Mouse (Mus musculus) effector memory CD4-positive, alpha-beta T cell, adult 7 months (primary cell): ENCODE data around the gene Spata2l. TPM values are rescaled to one million over a fixed set of nuclear protein-coding genes. Genes with fewer than 3 reads are reported as not detected.

Source experiments
- polyA plus RNA-seq: library from polyadenylated mRNA; unstranded; fragments of 100-300 nt; shearing (Covaris generic); gene quantifications from one replicate; pipeline ENCODE4 v1.2.1, GENCODE M21; 2017

The Spata2l gene
- 7.9 TPM for polyA plus RNA-seq

DNA sequence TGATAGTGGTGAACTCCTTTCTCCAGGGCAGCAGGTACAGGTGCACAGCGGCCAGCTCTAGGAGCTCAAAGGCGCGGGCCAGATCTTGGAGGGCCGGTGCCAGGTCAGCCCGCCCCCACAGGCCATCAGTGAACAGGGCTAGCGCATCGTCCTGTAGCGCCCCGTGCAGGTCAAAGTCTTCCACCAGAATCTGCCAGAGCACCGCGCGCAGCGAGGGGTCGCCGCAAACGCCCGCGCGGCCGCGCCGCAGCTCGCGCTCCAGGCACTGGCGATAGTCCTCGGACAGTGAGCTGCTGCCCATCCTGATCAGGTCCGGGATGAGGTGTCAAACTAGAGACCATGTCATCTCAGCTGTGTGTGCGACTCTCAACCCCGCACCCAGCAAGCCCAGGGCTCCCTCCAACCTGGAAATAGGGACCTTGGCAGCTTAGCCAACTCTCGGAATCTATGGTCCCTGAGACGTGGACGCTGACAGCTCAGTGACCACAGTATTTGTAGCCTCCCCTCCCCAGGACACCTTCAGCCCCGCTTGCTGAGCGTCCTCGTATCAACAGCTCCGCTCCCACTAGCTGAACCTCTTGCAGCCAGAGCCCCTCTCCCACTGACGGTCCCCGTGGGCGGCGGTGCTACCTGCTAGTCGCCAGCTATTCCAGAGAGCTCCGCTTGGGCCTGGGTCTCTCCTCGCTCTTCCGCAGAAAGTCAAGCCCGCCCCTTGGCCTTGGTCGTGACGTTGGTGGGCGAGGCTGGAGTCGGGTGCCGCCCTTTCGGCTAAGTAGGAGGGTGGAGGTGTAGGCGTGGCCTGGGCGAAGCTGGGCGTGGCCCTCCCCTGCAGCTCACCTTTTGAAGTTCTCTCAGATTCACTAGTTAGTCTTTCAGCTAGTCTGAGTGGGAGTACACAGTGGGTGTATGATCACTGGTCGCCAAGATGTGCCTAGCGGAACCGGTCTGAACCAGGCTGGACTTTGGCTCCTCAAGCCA lies at the start of gene Spata2l:
Gene Spata2l (minus strand): TSS at position 714 of the 978 bp plus-strand sequence.

DNA sequence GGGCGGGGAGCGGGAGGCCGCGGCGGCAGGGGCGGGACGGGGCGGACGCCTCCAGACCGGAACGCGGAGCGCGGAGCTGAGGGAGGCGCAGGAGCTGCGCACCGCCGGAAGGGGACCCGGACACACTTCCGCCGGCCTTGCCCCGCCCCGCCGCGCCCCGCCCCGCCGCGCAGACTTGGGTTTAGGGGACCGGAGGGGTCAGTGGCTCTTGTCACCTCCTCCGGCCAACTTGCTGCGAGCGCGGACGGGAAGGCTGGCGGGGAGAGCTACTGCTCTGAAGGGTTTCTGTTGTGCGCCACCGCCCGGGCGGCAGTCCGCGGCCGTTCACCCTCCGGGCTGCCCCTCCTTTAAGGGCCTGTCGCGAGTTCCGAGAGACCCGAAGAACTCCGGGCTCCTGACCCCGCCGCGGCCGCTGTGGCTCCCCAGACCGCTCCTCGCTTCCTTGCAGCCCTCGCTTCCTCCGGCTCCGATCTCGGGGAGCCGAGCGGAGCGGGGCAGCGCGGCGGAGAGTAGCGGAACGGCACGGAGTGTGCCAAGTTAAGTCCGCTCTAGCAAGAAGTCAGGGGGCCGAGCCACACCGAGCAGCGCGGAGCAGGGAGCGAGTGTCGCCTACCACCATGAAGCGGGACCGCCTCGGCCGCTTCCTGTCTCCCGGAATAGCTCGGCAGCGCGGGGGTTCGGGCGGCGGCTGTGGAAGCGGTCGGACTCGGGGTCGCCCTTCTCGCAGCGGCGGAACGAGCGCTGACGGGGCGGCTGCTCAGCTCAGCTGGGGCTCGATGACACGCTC lies 18.3 kb upstream of the Spata2l start, which contains the start of the genes Zfp276 and Vps9d1:
Gene Zfp276 (plus strand): TSS at position 97 of the 787 bp plus-strand sequence.
Gene Vps9d1 (minus strand): TSS at position 250 of the 787 bp plus-strand sequence.

DNA sequence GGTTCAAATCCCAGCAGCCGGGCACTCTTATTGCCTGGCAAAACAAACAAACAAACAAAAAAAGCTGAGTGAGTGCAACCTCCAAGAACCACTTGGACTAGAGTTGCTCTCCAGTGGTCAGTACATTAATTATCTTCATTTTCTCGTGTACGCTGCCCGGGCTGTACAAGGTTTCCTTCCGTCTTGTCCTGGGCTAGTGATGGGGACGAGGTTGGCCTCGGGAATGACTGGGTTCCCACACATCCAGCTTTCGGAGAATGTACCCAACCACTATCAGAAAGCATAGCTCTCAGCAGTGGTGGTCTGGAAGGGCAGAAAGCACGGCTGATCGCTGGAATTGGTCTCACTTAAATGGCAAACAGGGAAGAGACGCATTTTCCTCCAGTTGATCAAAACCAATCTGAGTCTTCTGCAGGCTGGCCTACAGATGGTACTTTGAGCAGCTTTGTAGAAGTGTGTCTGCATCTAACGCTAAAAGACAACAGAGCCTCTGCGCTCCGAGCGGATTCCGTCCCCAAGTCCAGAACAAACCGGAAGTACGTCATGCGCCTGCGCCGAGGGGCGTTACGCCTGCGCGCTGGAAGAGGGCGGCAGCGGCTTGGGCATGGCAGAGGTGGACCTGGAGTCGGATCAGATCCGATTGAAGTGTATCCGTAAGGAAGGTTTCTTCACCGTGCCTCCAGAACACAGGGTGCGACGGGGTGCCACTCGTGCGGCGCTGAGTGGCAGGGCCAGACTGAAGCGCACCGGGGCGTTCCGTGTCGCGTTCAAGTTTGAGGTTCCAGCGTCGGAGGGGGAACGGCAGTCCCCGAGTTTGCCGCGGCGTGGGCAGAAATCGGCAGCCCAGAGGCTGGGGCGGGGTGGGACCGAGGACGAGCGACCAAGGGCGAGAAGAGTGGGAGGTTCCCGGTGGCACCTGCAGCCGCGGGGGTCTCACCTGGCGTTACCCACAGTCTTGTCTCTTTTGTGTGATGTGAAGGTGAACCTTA lies 11.5 kb downstream of the Spata2l start, which contains the start of gene Cdk10:
Gene Cdk10 (plus strand): TSS at position 565 of the 989 bp plus-strand sequence.

DNA sequence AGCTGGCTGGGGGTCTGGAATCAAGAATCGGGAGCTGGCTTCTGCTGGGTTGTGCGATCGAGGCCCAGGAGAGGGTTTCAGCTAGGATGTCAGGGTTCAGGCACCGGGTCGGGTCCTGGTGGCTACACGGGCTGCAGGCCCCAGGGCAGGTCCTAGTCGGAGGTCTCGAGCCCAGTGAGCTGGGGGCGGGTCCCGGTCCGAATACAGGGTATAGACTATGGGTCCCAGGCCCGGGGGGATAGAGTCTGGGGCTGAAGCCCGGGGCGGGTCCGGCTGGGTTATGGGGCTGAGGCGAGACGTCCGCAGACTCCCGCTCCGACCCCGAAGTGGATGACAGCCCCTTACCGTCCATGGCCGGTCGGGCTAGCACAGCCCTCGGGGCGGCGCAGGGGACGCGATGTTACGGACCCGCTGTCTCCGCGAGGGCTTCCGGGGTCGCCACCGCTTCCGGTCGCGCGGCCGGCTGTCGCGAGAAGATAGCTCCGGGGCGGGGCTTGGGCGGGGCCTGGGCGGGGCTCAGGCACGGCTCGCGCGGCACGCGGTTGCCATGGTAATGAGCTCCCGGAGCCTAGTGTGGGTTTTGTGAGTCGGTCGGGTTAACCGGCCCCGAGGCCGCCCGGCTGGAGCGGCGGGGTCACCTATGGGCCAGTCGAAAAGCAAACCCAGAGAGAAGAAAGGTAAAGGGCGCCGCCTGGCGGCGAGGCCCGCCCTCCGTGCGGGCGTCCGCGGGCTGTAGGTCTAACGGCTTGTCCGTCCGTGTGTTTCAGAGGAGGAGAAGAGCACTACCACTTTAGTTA lies 23.5 kb downstream of the Spata2l start, which contains the start of the genes Chmp1a and Spata33:
Gene Chmp1a (minus strand): TSS at position 443 of the 797 bp plus-strand sequence.
Gene Spata33 (plus strand): TSS at position 512 of the 797 bp plus-strand sequence.

DNA sequence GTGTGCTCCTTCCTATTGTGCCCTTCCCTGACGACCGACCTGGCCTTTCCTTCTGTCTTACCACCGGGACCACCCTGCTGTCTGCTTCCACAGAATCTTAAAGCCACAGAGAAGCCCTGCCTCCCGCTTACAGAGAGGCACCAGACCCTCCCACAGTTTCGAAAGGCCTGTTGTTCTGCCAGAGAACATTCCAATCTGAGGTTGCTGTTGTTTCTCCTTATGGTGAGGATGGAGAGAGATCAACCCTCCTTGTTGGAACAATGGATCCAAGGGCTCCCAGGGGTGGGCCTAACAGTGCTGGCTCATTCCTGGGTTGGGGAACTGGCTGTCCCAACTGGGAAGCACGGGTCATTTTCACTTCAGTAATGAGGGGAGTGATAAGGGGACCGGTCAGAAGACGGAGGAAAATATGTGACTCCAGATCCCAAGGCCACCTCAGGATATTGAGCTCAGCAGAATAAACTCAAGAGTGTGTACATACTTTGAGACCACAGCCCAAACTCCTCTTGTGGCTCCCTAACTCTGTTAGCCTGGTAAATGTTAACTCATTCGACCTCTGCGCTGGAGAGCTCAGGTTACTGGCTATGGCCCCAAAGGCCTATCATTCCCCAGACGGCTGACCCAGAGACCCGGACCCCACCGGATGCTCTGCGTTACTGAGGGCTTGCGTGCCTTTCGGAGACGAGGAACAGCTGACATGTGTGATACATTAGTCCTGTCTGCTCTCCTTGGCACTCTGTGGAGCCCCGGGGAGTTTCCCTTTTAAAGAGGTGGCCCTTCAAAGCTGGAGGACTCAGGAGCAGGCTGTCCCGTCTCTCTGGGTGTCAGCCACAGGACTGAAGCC lies 50.2 kb downstream of the Spata2l start, which contains the start of gene Dpep1:
Gene Dpep1 (plus strand): TSS at position 677 of the 844 bp plus-strand sequence.

Other genes starting within 250 kb of the Spata2l start
- gene Ankrd11, start 194.0 kb downstream of the Spata2l start, polyA plus RNA-seq, result 295 TPM
- 85.7 TPM for gene Spg7, start 173.3 kb downstream of the Spata2l start, polyA plus RNA-seq
- 955 TPM for gene Rpl13, start 133.9 kb downstream of the Spata2l start, polyA plus RNA-seq
- 14.2 TPM for gene Cpne7, start 118.9 kb downstream of the Spata2l start, polyA plus RNA-seq
- 0.33 TPM for gene Sult5a1, start 77.9 kb downstream of the Spata2l start, polyA plus RNA-seq
- gene Dpep1, start 50.0 kb downstream of the Spata2l start, polyA plus RNA-seq, result not detected
- 162 TPM for gene Chmp1a, start 23.5 kb downstream of the Spata2l start, polyA plus RNA-seq
- not detected for gene Spata33, start 23.4 kb downstream of the Spata2l start, polyA plus RNA-seq
- 16.1 TPM for gene Cdk10, start 11.4 kb downstream of the Spata2l start, polyA plus RNA-seq
- gene Zfp276, start 18.0 kb upstream of the Spata2l start, polyA plus RNA-seq, result 36.7 TPM
- gene Vps9d1, start 18.1 kb upstream of the Spata2l start, polyA plus RNA-seq, result 16.2 TPM
- 5.4 TPM for gene Fanca, start 82.3 kb upstream of the Spata2l start, polyA plus RNA-seq
- gene Spire2, start 96.5 kb upstream of the Spata2l start, polyA plus RNA-seq, result 0.54 TPM
- 348 TPM for gene Tcf25, start 137.5 kb upstream of the Spata2l start, polyA plus RNA-seq
- gene Mc1r, start 170.9 kb upstream of the Spata2l start, polyA plus RNA-seq, result 0.50 TPM
- not detected for gene Tubb3, start 175.2 kb upstream of the Spata2l start, polyA plus RNA-seq
- 8.2 TPM for gene Def8, start 187.3 kb upstream of the Spata2l start, polyA plus RNA-seq
- 72.8 TPM for gene Afg3l1, start 241.7 kb upstream of the Spata2l start, polyA plus RNA-seq